Mouse (Mus musculus) spleen, adult 10 weeks (tissue): Measurements from ENCODE around the gene Cr2. TPM values are rescaled to one million over a fixed set of nuclear protein-coding genes. Genes with fewer than 3 reads are reported as not detected.

Source experiments
- polyA plus RNA-seq: library from polyadenylated mRNA; stranded (reverse); fragments of 350-450 nt; fragmentation: Illumina TruSeq; extraction: RNeasy Lipid Tissue Mini Kit (QIAGEN cat#74804); gene quantifications from one replicate; pipeline ENCODE4 v1.2.3, GENCODE M21; 2015; ENCODE audit warnings: low replicate concordance; ENCODE audit not compliant: insufficient read depth

Gene Cr2
- polyA plus RNA-seq: 903 TPM

GRCm38 (mm10) chr1:195175980-195176931 is at the start of gene Cr2:
TSS of gene Cr2 (minus strand) at chr1:195176716.

GRCm38 (mm10) chr1:195130953-195131674 is 45.4 kb downstream of the Cr2 start, which contains the start of gene Cr1l:
TSS of gene Cr1l (minus strand) at chr1:195131586.

GRCm38 (mm10) chr1:195092220-195092720 is 84.2 kb downstream of the Cr2 start, which contains the start of gene Cd46:
TSS of gene Cd46 (minus strand) at chr1:195092249.

Other genes with a start within 250 kb of the Cr2 start
- 23.6 TPM for gene Cd34, start 237.9 kb downstream of the Cr2 start, polyA plus RNA-seq
- 6.8 TPM for gene Cd46, start 84.5 kb downstream of the Cr2 start, polyA plus RNA-seq
- gene Cr1l, start 45.1 kb downstream of the Cr2 start, polyA plus RNA-seq: 180 TPM